Comparison of ENCODE assay signal across 16 mouse cellular contexts in genomic region chr1:51465285-51465684, GRCm38 (mm10). TPM values are rescaled to one million over a fixed set of nuclear protein-coding genes. Genes with fewer than 3 reads are reported as not detected.
DNase-seq lines count a peak whose midpoint lies in the region; ATAC-seq and TF ChIP-seq lines count a peak whose summit lies in the region.
"Had no signal": no experiment of that assay in that cellular context is flagged by ENCODE, and none has a peak within 500 bp of the region (broad histone marks: within the 10 kb centered on the region; RNA-seq: fewer than 3 reads in every experiment).

No protein-coding gene starts in this region.

- no peak overlapping the region for H3K9ac ChIP-seq in heart, adult 2 months (ENCODE audit: low read depth, low read length)
- H3K9ac ChIP-seq: liver, embryonic 13.5 days; neural tube, embryonic 12.5 days; stomach, embryonic 15.5 days had no signal

- CTCF ChIA-PET in Patski (lab: Charles Lee) = interaction anchor here (0.8 to 7.4 kb wide), 8 partner anchors 14 to 153 kb away, joined by 3 to 87 read pairs (median 3); no protein-coding TSS in a partner anchor

- H3K4me3 ChIP-seq in heart, adult 2 months = no peak overlapping the region
- H3K4me3 ChIP-seq: liver, embryonic 13.5 days; neural tube, embryonic 12.5 days; stomach, embryonic 15.5 days had no signal

- no peak overlapping the region for H3K27ac ChIP-seq in heart, adult 2 months
- H3K27ac ChIP-seq: hindbrain, postnatal 0 days; liver, embryonic 13.5 days; neural tube, embryonic 12.5 days; stomach, embryonic 15.5 days had no signal

- DNase-seq in heart, adult 2 months = no peak
- no peak for DNase-seq in heart, postnatal 25 days (ENCODE audit: low spot score)
- DNase-seq in kidney, postnatal 14 days = peak; percentile 14
- no peak for DNase-seq in kidney, adult 8-10 months
- DNase-seq in 416B (ENCODE audit: low read depth) (peak; percentile 58), Patski (ENCODE audit: low read depth, low spot score) (no peak)
- DNase-seq in left cerebral cortex, adult 9 months (ENCODE audit: low spot score in 2 of 2) = no peak
- DNase-seq in adrenal gland, postnatal 14 days = no peak
- DNase-seq: cerebellum, adult 9-11 months; gastrocnemius, postnatal 25 days; liver, embryonic 13.5 days had no signal

- peak; percentile 26; the same call in 1 of the 2 replicates for TF ChIP-seq POLR2A in heart, adult 2 months (IDR thresholded peaks at IDR 0.05; ENCODE audit: insufficient read depth, low read depth, low read length)

- intact Hi-C loops in heart, adult 2 months (cut with DNase I) = loop anchor here (1.0 to 5.0 kb wide), 2 partner anchors 92 to 132 kb away; no protein-coding TSS in a partner anchor
- intact Hi-C loops in heart, postnatal 25 days (cut with DNase I) = loop anchor here (10.0 kb wide), 1 partner anchor 620 kb away; no protein-coding TSS in a partner anchor

- H3K4me1 ChIP-seq in heart, adult 2 months (ENCODE audit: control insufficient read depth, insufficient read depth, low read length) = no peaks in the 10 kb centered on the region
- H3K4me1 ChIP-seq: liver, embryonic 13.5 days; neural tube, embryonic 12.5 days; stomach, embryonic 15.5 days had no signal

- WGBS in heart, adult 2 months = 18% methylated on average over 2 of the region's 2 CpGs

- TF ChIP-seq CTCF in heart, adult 2 months (IDR thresholded peaks at IDR 0.05) = peak; percentile 49
- TF ChIP-seq CTCF in Patski (IDR thresholded peaks at IDR 0.05) = peak; percentile 55

- POLR2A ChIA-PET in Patski (lab: Charles Lee) = no interaction called here

- peaks cover 2% of the 10 kb centered on the region for H3K36me3 ChIP-seq in heart, adult 2 months (ENCODE audit: control insufficient read depth, insufficient read depth, low read length)
- H3K36me3 ChIP-seq: liver, embryonic 13.5 days; neural tube, embryonic 12.5 days; stomach, embryonic 15.5 days had no signal

- ATAC-seq in Patski = no peak
- ATAC-seq: forebrain, embryonic 16.5 days; hindbrain, postnatal 0 days; midbrain, embryonic 16.5 days had no signal

- TF ChIP-seq EP300 in heart, adult 2 months (IDR thresholded peaks at IDR 0.05; ENCODE audit: insufficient read depth, low read depth, low read length) = no peak

- no peaks in the 10 kb centered on the region for H3K27me3 ChIP-seq in heart, adult 2 months (ENCODE audit: control insufficient read depth, insufficient read depth, low read length)
- H3K27me3 ChIP-seq in Patski = no peaks in the 10 kb centered on the region
- H3K27me3 ChIP-seq: liver, embryonic 13.5 days; neural tube, embryonic 12.5 days; stomach, embryonic 15.5 days had no signal

- H3K79me2 ChIP-seq in heart, adult 2 months (replicated peaks; ENCODE audit: control insufficient read depth, insufficient read depth, low read length) = no peaks in the 10 kb centered on the region

- in situ Hi-C loops in Patski (cut with MboI; ENCODE audit: low pct_unique_long_range_greater_than_20kb) = loop anchor here (5.0 to 25.0 kb wide), 2 partner anchors 132 to 503 kb away; no protein-coding TSS in a partner anchor

RNA-seq across cellular contexts. Expression of gene Nabp1, which starts 12.9 kb away (rescaled TPM):
- total RNA-seq in heart, adult 2 months (2021) = 10 to 100 TPM; 31.0 to 40.4 TPM
- polyA plus RNA-seq in heart, adult 2 months (2012; rRNA removed) = 27.0 and 30.1 TPM in 2 replicates
- 10 to 100 TPM; 33.6 to 37.4 TPM for total RNA-seq in heart, postnatal 25 days (2021)
- 20.8 TPM for polyA plus RNA-seq in Patski (2021)
- 32.2 and 35.1 TPM in 2 replicates for total RNA-seq in adrenal gland, postnatal 14 days (2021)

Comparison
In these comparisons a context has a peak if more than half of its experiments do, and no peak if none do; other contexts are left out.
1. DNase-seq: peak in kidney, postnatal 14 days (single experiment) and 416B (single experiment); none in heart, adult 2 months (0 of 2), heart, postnatal 25 days (single experiment), kidney, adult 8-10 months (0 of 2), Patski (single experiment), left cerebral cortex, adult 9 months (0 of 2) and adrenal gland, postnatal 14 days (single experiment).